Mouse (Mus musculus) forebrain, embryonic 16.5 days (tissue): Measurements from ENCODE around the gene Gm44596. TPM values are rescaled to one million over a fixed set of nuclear protein-coding genes. Genes with fewer than 3 reads are reported as not detected.

Experiments used
- ATAC-seq: fragments of 200-750 bp; cut with Nextera tagmentation; 2 replicates; pipeline ENCODE4 v1.8.0; 2017; ENCODE audit warnings: mild to moderate bottlenecking, moderate library complexity
- H3K27ac ChIP-seq: fragments of 300-500 bp; sonication (generic); 2 replicates; pipeline ENCODE4 v1.5.1; 2014; ENCODE audit warnings: low read length, control low read depth
- H3K27me3 ChIP-seq: fragments of 300-500 bp; sonication (generic); replicated peaks from 2 replicates; pipeline ENCODE4 v1.6.1; 2014; ENCODE audit warnings: low read length; ENCODE audit not compliant: control insufficient read depth, insufficient read depth
- H3K36me3 ChIP-seq: fragments of 300-500 bp; sonication (generic); 2 replicates; pipeline ENCODE4 v1.6.1; 2014; ENCODE audit not compliant: control insufficient read depth, insufficient read depth
- H3K4me1 ChIP-seq: fragments of 300-500 bp; sonication (generic); replicated peaks from 2 replicates; pipeline ENCODE4 v1.6.1; 2014; ENCODE audit warnings: low read length; ENCODE audit not compliant: control insufficient read depth, insufficient read depth
- H3K4me2 ChIP-seq: fragments of 300-500 bp; sonication (generic); 2 replicates; pipeline ENCODE4 v1.6.1; 2014; ENCODE audit warnings: mild to moderate bottlenecking, low read length, control low read depth
- H3K4me3 ChIP-seq: fragments of 300-500 bp; sonication (generic); replicated peaks from 2 replicates; pipeline ENCODE4 v1.5.1; 2014; ENCODE audit warnings: mild to moderate bottlenecking, low read length, control low read depth
- H3K9ac ChIP-seq: fragments of 300-500 bp; sonication (generic); replicated peaks from 2 replicates; pipeline ENCODE4 v1.6.1; 2014; ENCODE audit warnings: low read depth, low read length, control low read depth
- H3K9me3 ChIP-seq: fragments of 300-500 bp; sonication (generic); 2 replicates; pipeline ENCODE4 v1.6.1; 2016; ENCODE audit warnings: low read length; ENCODE audit not compliant: control insufficient read depth
- WGBS: fragments of 180-500 bp; shearing (Covaris S2); extraction: QIAGEN DNeasy Blood & Tissue Kit; methylation state at CpG from one replicate; pipeline ENCODE4 v1.1.7; 2014; 5-methylcytosine and 5-hydroxymethylcytosine counted together
- polyA plus RNA-seq: library from polyadenylated mRNA; unstranded; fragments of >200 nt; fragmentation: Nextera tagmentation; extraction: Ambion mirVana; gene quantifications from 2 replicates; pipeline ENCODE4 v1.2.1, GENCODE M21; 2015

The Gm44596 gene
- not detected in 2 replicates for polyA plus RNA-seq

DNA sequence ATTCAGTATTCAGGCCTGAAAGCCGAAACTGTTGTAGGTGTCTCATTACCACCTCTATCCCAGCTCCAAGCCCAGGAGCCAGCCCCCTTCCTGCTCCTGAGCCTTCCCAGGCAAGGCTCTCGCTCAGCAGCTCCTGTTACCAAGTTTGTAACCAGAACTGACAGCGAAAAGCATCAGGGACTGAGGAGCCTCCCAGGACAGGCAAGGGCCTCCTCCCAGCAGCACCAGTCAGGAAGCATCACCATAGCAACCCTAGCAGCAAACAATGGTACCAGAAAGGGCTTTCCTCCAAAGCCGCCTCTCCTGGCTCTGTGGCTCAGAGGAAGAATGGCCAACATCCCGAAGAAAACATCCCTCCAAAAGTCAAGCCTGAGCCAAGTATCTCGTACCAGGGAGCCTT is at the start of gene Gm44596, which contains the start of gene Tex52:
TSS of gene Gm44596 (plus strand) at position 312 of the 400 bp plus-strand sequence.
TSS of gene Tex52 (plus strand) at position 265 of the 400 bp plus-strand sequence.
- ATAC-seq, result peak; percentile 86
- H3K27ac ChIP-seq, result no peak within 1 kb of the TSS

DNA sequence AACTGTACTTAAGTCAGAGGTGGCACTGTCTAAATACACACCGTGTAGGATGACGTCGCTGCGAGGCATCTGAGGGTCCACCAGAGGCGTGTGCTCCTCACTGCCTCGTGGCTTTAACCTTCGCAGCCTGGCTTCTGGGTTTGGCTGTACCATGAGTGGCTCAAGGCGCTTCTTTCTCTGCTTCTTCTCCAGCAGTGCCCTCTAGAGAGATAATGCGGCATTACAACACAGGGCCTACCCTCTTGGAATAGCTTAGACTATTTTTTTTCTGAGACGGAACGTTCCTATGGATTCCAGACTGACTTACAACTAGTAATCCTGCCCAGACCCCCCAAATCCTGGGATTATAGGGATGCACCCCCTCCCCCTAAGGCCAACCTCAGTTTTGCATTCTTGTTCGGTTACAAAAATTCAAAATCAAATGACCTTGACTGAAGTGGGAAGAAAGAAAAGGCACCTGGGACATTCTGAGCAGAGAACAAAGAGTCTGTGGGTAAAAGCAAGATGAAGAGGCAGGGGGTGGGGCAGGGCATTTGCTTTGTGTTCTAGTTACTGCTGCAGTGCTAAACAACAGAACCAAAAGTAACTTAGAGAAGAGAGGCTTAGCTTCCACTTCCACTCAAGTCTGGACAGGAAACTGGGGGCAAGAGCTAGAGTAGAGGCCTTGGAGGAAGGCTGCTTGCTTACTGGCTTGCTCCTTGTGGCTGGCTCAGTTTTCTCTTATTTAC is 40.7 kb upstream of the Gm44596 start:
- no peaks in the 10 kb centered on the region for H3K27me3 ChIP-seq
- 0 out of 2 replicates have a peak overlapping the region, but pooled peaks have one; percentile 11 for H3K4me3 ChIP-seq
- no peak overlapping the region for H3K27ac ChIP-seq
- H3K36me3 ChIP-seq, result peaks cover 10% of the 10 kb centered on the region
- peaks cover 6% of the 10 kb centered on the region; the same call in 1 of the 2 replicates for H3K9me3 ChIP-seq
- H3K4me1 ChIP-seq, result peaks cover 6% of the 10 kb centered on the region
- WGBS, result 15% methylated on average over 12 of the region's 12 CpGs
- H3K9ac ChIP-seq, result peak overlapping the region; percentile 15
- no peak overlapping the region for H3K4me2 ChIP-seq
- ATAC-seq, result peak; percentile 77

More for the DNA sequence above, at the start of gene Gm44596, which contains the start of gene Tex52:
- H3K36me3 ChIP-seq, result no peaks in the 10 kb centered on the region
- WGBS, result 5% methylated on average over 6 of the region's 6 CpGs
- peaks cover 6% of the 10 kb centered on the region; the same call in 1 of the 2 replicates for H3K4me1 ChIP-seq
- no peaks in the 10 kb centered on the region for H3K9me3 ChIP-seq
- H3K9ac ChIP-seq, result no peak within 1 kb of the TSS
- no peak within 1 kb of the TSS for H3K4me2 ChIP-seq
- no peaks in the 10 kb centered on the region for H3K27me3 ChIP-seq
- H3K4me3 ChIP-seq, result no peak within 1 kb of the TSS

DNA sequence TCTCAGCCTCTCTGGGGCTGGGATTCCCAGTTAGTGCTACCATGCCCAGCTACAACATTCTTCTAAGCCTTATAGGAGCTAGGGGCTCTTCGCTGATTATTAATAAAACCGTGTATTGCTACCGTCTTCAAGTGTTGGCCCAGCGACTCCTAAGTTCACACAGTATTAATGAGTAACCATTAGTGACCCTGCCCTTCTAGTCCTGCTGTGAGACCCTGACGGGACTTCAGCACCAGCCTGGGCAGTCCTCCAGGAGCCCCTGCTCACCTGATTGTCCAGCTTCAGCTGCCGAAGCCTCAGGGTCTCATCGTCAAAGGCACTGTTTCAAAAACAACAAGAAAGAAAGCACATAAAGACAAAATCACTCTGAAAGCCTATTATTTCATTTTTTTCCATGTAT is 37.8 kb upstream of the Gm44596 start:
- Histone ChIP-seq H3K9ac (no peak overlapping the region), H3K4me1 (peaks cover 9% of the 10 kb centered on the region), H3K4me2 (no peak overlapping the region), H3K36me3 (peaks cover 1% of the 10 kb centered on the region), H3K27ac (no peak overlapping the region), H3K4me3 (no peak overlapping the region), H3K9me3 (no peaks in the 10 kb centered on the region), H3K27me3 (no peaks in the 10 kb centered on the region)
- 66% methylated on average over 7 of the region's 7 CpGs for WGBS
- no peak for ATAC-seq

DNA sequence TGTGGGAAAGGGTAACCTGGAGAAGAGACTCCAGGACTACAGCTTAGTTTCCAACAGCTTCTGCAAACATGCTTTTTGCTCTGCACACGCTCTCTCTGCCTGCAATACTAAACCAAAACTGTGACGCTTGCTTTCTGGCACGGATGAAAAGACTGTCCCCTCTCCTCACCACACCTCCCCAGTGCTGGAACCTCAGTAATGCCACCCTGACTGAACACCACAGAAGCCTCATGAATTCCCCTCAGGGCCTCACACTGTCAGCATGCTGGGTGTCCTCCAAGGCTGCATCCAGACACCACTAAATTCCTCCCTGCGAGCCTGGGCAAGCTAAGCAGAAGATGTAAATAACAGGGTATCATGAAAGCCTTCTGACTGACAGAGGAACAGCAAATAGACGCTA is 36.4 kb upstream of the Gm44596 start:
- Histone ChIP-seq H3K36me3 (no peaks in the 10 kb centered on the region), H3K9ac (no peak overlapping the region), H3K4me2 (no peak overlapping the region), H3K4me1 (peaks cover 9% of the 10 kb centered on the region), H3K9me3 (no peaks in the 10 kb centered on the region), H3K4me3 (no peak overlapping the region), H3K27me3 (no peaks in the 10 kb centered on the region), H3K27ac (no peak overlapping the region)
- WGBS, result 41% methylated on average over 5 of the region's 5 CpGs
- peak; percentile 34; the same call in 1 of the 2 replicates for ATAC-seq

DNA sequence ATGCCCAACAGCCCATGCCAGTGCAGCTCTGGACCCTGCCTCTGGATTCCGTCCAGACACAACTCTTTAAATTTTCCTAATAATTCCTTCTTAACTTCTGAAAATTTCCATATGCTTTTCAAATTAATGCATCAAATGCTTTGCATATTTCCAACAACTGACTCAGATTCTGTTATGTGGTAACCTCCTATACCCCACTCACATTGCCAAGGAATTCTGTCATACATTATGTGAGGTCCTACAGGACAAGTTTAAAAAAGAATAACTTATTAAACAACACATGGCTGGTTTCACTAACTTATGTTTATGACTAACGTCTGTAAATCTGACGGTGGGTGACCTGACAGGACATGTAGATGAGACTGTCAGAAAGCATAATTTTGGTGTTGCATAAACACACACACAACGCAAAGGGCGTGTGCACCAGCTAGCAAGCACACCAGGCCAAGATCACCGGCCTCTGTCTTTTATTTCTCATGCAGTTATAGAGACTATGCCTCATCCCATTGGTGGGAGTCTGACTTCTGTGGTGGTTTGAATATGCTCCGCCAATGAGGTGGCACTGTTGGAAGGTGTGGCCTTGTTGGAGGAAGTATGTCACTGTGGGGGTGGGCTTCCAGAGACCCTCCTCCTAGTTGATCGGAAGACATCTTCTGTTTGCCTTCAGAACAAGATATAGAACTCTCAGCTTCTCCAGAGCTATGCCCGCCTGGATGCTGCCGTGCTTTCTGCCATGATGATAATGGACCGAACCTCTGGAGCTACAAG is 33.2 kb upstream of the Gm44596 start:
- 95% methylated on average over 11 of the region's 11 CpGs for WGBS
- ATAC-seq, result no peak
- peaks cover 9% of the 10 kb centered on the region for H3K4me1 ChIP-seq

DNA sequence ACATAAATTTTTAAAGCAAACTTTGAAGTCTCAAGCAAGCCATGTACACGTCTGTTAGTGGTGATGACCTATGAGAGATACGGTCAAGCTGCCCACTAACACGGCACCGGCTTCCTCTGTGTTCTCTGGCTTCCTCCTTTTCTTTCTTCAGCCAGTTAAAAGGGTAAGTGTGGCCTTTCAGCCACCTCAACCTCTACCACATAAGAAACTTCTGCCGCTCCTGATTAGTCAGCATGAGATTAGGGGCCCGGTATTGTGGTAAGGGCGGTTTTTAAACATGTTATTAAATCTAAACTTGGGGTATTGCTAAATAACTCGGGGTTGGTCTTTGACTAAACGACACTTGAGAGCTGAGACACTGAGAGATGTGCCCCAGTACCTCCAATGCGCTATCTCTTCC is 29.7 kb upstream of the Gm44596 start:
- WGBS, result 92% methylated on average over 10 of the region's 10 CpGs
- H3K4me3 ChIP-seq, result no peak overlapping the region
- H3K27me3 ChIP-seq, result no peaks in the 10 kb centered on the region
- no peaks in the 10 kb centered on the region for H3K9me3 ChIP-seq
- no peak for ATAC-seq
- no peaks in the 10 kb centered on the region for H3K36me3 ChIP-seq
- H3K9ac ChIP-seq, result no peak overlapping the region
- H3K27ac ChIP-seq, result no peak overlapping the region
- H3K4me1 ChIP-seq, result no peaks in the 10 kb centered on the region
- no peak overlapping the region for H3K4me2 ChIP-seq

More for the DNA sequence above, 33.2 kb upstream of the Gm44596 start:
- Histone ChIP-seq H3K27ac (no peak overlapping the region), H3K9ac (no peak overlapping the region), H3K9me3 (no peaks in the 10 kb centered on the region), H3K36me3 (no peaks in the 10 kb centered on the region), H3K27me3 (no peaks in the 10 kb centered on the region), H3K4me2 (no peak overlapping the region), H3K4me3 (no peak overlapping the region)

DNA sequence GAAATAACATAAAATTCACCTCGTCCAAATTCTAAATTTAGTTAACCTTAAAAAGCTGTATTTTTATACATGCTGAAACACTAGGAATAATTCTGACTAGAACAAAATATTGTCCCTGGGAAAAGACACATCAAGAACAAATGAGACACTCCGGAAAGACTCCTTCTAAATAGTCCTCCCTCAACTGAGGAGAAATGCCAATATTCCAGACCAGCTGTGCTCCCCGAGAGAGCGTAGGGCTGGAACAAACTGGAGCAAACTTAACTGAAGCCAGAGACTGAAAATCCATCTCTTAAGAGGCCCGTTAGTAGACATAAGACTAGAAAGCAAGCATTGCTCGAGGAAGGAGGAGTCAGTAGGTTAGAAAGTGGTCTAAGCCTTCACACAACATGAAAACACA is 28.5 kb upstream of the Gm44596 start:
- Histone ChIP-seq H3K27ac (no peak overlapping the region), H3K4me3 (no peak overlapping the region), H3K27me3 (no peaks in the 10 kb centered on the region), H3K9ac (no peak overlapping the region), H3K4me2 (no peak overlapping the region), H3K36me3 (no peaks in the 10 kb centered on the region), H3K9me3 (no peaks in the 10 kb centered on the region), H3K4me1 (no peaks in the 10 kb centered on the region)
- no peak for ATAC-seq
- WGBS, result 87% methylated on average over 6 of the region's 6 CpGs

DNA sequence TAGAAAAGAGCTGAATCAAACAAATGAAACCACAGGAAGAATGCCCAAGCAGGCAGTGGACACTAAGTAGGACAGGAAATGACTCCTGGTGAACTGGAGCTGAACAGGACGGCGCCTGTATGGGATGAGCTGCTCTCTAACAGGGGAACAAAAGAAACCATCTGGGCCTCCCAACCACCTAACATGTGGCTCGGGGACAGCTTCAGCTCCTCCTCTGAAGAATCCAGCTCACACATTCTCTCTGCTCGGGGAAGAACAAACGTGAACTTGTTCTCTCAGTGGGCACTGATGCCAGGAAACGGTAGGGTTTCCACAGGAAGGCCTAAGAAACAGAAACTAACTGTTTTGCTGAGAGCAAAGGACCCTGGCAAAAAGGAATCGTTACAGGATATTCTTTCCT is 25.6 kb upstream of the Gm44596 start:
- no peak for ATAC-seq
- Histone ChIP-seq H3K4me1 (peaks cover 14% of the 10 kb centered on the region), H3K4me2 (no peak overlapping the region), H3K27me3 (no peaks in the 10 kb centered on the region), H3K9ac (no peak overlapping the region), H3K36me3 (no peaks in the 10 kb centered on the region), H3K9me3 (no peaks in the 10 kb centered on the region), H3K4me3 (no peak overlapping the region), H3K27ac (no peak overlapping the region)
- 43% methylated on average over 7 of the region's 7 CpGs for WGBS

DNA sequence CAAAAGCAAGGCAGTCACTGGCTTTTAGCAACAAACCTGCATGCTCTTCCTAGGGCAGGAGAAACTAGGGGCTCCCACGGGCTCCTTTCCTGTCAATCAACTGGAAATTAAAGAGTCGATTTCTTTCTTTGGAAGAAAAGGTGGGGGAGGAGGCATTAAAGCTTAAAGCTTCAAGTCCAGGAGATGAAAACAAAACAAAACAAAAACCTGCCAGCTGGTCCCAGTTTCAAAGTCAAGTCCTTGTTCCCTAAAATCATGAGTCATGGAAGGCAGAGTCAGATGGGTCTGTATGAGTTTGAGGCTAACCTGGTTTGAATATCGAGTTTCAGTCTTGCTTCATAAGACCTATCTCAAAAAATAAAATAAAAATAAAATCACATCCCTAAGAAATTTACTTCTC is 21.2 kb upstream of the Gm44596 start:
- no peak overlapping the region for H3K9ac ChIP-seq
- ATAC-seq, result no peak
- 32% methylated on average over 3 of the region's 3 CpGs for WGBS
- H3K36me3 ChIP-seq, result no peaks in the 10 kb centered on the region
- no peaks in the 10 kb centered on the region for H3K9me3 ChIP-seq
- peak overlapping the region; percentile 63 for H3K4me2 ChIP-seq
- no peak overlapping the region for H3K4me3 ChIP-seq
- no peak overlapping the region for H3K27ac ChIP-seq
- H3K27me3 ChIP-seq, result no peaks in the 10 kb centered on the region
- H3K4me1 ChIP-seq, result peaks cover 25% of the 10 kb centered on the region
